Mouse (Mus musculus): ENCODE results near the gene Apol8. TPM values are rescaled to one million over a fixed set of nuclear protein-coding genes. Genes with fewer than 3 reads are reported as not detected.
"Not testable (repeated sequence)": the region's sequence is repeated elsewhere in the genome, so short reads cannot be mapped to it uniquely, and the experiment has no call there.

Apol8 gene
- polyA plus RNA-seq, 2 experiments, result 12.7 to 43.9 TPM

GRCm38 (mm10) chr15:77731605-77732004 is 25.2 kb downstream of the Apol8 start:
- TF ChIP-seq CTCF (IDR thresholded peaks at IDR 0.05; ENCODE audit: low read depth) (no peak), EP300 (IDR thresholded peaks at IDR 0.05; ENCODE audit: low read depth) (no peak)
- H3K4me3 ChIP-seq (ENCODE audit: insufficient read depth in 1 of 2, low read depth in 2 of 2, low read length in 2 of 2), result no peak overlapping the region
- DNase-seq (ENCODE audit: low read depth in 3 of 3, low spot score in 3 of 3), result no peak
- H3K9me3 ChIP-seq (ENCODE audit: control insufficient read depth, low read length), result no peaks in the 10 kb centered on the region
- H3K36me3 ChIP-seq (replicated peaks; ENCODE audit: control insufficient read depth, insufficient read depth, low read depth), result no peaks in the 10 kb centered on the region
- no peak overlapping the region for H3K27ac ChIP-seq
- H3K4me2 ChIP-seq (ENCODE audit: low read depth), result no peak overlapping the region
- 59% methylated on average over 5 of the region's 5 CpGs for WGBS (ENCODE audit: insufficient replicate concordance)
- no peaks in the 10 kb centered on the region for H3K27me3 ChIP-seq (ENCODE audit: control insufficient read depth, insufficient read depth, low read length)
- no peak for ATAC-seq (ENCODE audit: insufficient read depth)
- no peak overlapping the region for H3K9ac ChIP-seq (replicated peaks)
- no peaks in the 10 kb centered on the region for H3K4me1 ChIP-seq (replicated peaks; ENCODE audit: control insufficient read depth in 2 of 2, insufficient read depth in 2 of 2, low read length in 1 of 2)

GRCm38 (mm10) chr15:77728739-77729138 is 28.1 kb downstream of the Apol8 start, which contains the start of gene Apol9b:
Gene Apol9b (plus strand): TSS chr15:77729039.
- H3K4me2 ChIP-seq (ENCODE audit: low read depth); ATAC-seq (ENCODE audit: insufficient read depth); H3K9me3 ChIP-seq (ENCODE audit: control insufficient read depth, low read length); H3K4me3 ChIP-seq (ENCODE audit: insufficient read depth in 1 of 2, low read depth in 2 of 2, low read length in 2 of 2); H3K27me3 ChIP-seq (ENCODE audit: control insufficient read depth, insufficient read depth, low read length); H3K27ac ChIP-seq; H3K4me1 ChIP-seq (replicated peaks; ENCODE audit: control insufficient read depth in 2 of 2, insufficient read depth in 2 of 2, low read length in 1 of 2); H3K9ac ChIP-seq (replicated peaks); DNase-seq (ENCODE audit: low read depth in 3 of 3, low spot score in 3 of 3); H3K36me3 ChIP-seq (replicated peaks; ENCODE audit: control insufficient read depth, insufficient read depth, low read depth): not testable (repeated sequence)
- WGBS (ENCODE audit: insufficient replicate concordance), result 50% methylated on average over 1 of the region's 4 CpGs

GRCm38 (mm10) chr15:77727745-77728144 is 29.1 kb downstream of the Apol8 start:
- not testable (repeated sequence) for ATAC-seq (ENCODE audit: insufficient read depth)

GRCm38 (mm10) chr15:77727139-77727538 is 29.7 kb downstream of the Apol8 start:
- WGBS (ENCODE audit: insufficient replicate concordance), result 2% methylated on average over 3 of the region's 3 CpGs
- ATAC-seq (ENCODE audit: insufficient read depth); H3K9ac ChIP-seq (replicated peaks); DNase-seq (ENCODE audit: low read depth in 3 of 3, low spot score in 3 of 3); H3K27me3 ChIP-seq (ENCODE audit: control insufficient read depth, insufficient read depth, low read length); H3K4me2 ChIP-seq (ENCODE audit: low read depth); H3K4me1 ChIP-seq (replicated peaks; ENCODE audit: control insufficient read depth in 2 of 2, insufficient read depth in 2 of 2, low read length in 1 of 2); H3K4me3 ChIP-seq (ENCODE audit: insufficient read depth in 1 of 2, low read depth in 2 of 2, low read length in 2 of 2); H3K27ac ChIP-seq; H3K36me3 ChIP-seq (replicated peaks; ENCODE audit: control insufficient read depth, insufficient read depth, low read depth); H3K9me3 ChIP-seq (ENCODE audit: control insufficient read depth, low read length): not testable (repeated sequence)
- peak; percentile 67 for TF ChIP-seq CTCF (IDR thresholded peaks at IDR 0.05; ENCODE audit: low read depth)

More at GRCm38 (mm10) chr15:77727745-77728144, 29.1 kb downstream of the Apol8 start:
- not testable (repeated sequence) for H3K4me1 ChIP-seq (replicated peaks; ENCODE audit: control insufficient read depth in 2 of 2, insufficient read depth in 2 of 2, low read length in 1 of 2); H3K27me3 ChIP-seq (ENCODE audit: control insufficient read depth, insufficient read depth, low read length); H3K36me3 ChIP-seq (replicated peaks; ENCODE audit: control insufficient read depth, insufficient read depth, low read depth); H3K4me3 ChIP-seq (ENCODE audit: insufficient read depth in 1 of 2, low read depth in 2 of 2, low read length in 2 of 2); DNase-seq (ENCODE audit: low read depth in 3 of 3, low spot score in 3 of 3); H3K9ac ChIP-seq (replicated peaks); H3K27ac ChIP-seq; H3K4me2 ChIP-seq (ENCODE audit: low read depth); H3K9me3 ChIP-seq (ENCODE audit: control insufficient read depth, low read length)
- 51% methylated on average over 3 of the region's 3 CpGs for WGBS (ENCODE audit: insufficient replicate concordance)

DNA sequence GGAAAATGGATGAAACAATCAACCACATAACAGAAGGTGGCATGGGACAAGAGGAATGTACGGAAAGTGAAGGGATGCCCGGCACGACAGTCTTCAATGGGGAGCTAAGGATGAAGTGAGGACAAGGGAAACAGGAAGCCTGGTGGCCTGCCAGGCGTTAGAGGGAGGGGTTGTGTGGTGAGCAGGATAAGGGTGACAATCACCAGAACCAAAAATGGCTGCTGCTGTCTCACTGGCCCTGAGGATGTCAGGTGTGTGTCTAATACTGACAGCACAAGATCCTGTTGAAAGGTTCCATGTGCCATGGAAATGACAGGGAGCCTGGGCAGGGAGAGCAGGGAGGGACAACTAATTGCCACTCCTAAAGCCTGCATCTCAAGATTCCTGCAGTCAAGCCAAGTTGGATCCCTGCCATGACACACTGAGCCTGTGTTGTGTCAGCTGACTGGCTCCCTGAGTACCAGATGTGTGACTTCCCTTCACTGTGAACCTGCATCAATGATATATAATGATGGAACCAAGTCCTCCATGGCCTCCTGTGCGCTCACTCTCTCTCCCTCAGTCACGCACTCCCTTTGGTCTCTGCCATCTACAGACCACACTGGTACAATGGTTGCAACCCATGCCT is 31.3 kb downstream of the Apol8 start:
- H3K27ac ChIP-seq; H3K36me3 ChIP-seq (replicated peaks; ENCODE audit: control insufficient read depth, insufficient read depth, low read depth); DNase-seq (ENCODE audit: low read depth in 3 of 3, low spot score in 3 of 3); H3K4me3 ChIP-seq (ENCODE audit: insufficient read depth in 1 of 2, low read depth in 2 of 2, low read length in 2 of 2); H3K9ac ChIP-seq (replicated peaks); H3K4me2 ChIP-seq (ENCODE audit: low read depth); ATAC-seq (ENCODE audit: insufficient read depth); H3K27me3 ChIP-seq (ENCODE audit: control insufficient read depth, insufficient read depth, low read length); H3K9me3 ChIP-seq (ENCODE audit: control insufficient read depth, low read length); H3K4me1 ChIP-seq (replicated peaks; ENCODE audit: control insufficient read depth in 2 of 2, insufficient read depth in 2 of 2, low read length in 1 of 2): not testable (repeated sequence)
- WGBS (ENCODE audit: insufficient replicate concordance), result 53% methylated on average over 6 of the region's 6 CpGs
